Mouse (Mus musculus) liver, adult 2 months (tissue): ENCODE measurements around the gene Intu.

Source experiments
- CTCF ChIP-seq: fragments of 200-500 bp; IDR thresholded peaks from 2 replicates; pipeline ENCODE4 v1.5.1; 2011; ENCODE audit warnings: low read depth, low read length, control low read depth
- POLR2A ChIP-seq: fragments of 200-500 bp; IDR thresholded peaks from 2 replicates; pipeline ENCODE4 v1.6.1; 2011; ENCODE audit warnings: low read length, control low read depth; ENCODE audit not compliant: insufficient read depth; ENCODE audit errors: extremely low read depth

DNA sequence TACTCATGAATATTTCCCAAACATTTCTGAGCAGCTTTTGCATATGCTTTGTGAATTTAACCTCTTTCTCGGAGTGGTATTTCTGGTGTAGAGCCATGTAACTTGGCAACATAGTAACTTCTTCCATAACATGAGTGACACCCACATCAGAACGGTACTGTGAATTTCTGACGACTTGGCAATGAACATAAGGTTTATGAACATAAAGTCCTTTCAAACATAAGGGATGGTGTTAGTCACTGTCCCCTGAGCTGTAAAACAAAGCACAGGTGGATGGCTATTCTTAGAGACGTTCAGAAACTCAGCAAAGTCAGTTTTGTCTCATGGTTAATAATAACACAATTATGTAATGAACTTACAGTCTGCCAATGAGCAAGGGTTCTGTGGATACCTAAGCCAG, 3.1 kb downstream of the Intu start:
- TF ChIP-seq POLR2A: no peak
- no peak for TF ChIP-seq CTCF
